Mouse (Mus musculus) embryonic fibroblast, embryonic 13.5 days (primary cell): ENCODE data around the gene Rarb. TPM values are rescaled to one million over a fixed set of nuclear protein-coding genes. Genes with fewer than 3 reads are reported as not detected.

Experiments
- H3K27ac ChIP-seq: 2 replicates; pipeline ENCODE4 v1.5.1; 2012; ENCODE audit warnings: low read length, control low read depth, inconsistent platforms; ENCODE audit not compliant: insufficient read depth
- H3K4me1 ChIP-seq: 2 replicates; pipeline ENCODE4 v1.6.1; 2011; ENCODE audit warnings: low read length; ENCODE audit not compliant: control insufficient read depth, insufficient read depth
- H3K4me3 ChIP-seq: 2 replicates; pipeline ENCODE4 v1.5.1; 2011; ENCODE audit warnings: mild to moderate bottlenecking, control low read depth, low read length; ENCODE audit not compliant: insufficient read depth
- CTCF ChIP-seq: IDR thresholded peaks from 2 replicates; pipeline ENCODE4 v1.5.1; 2011; ENCODE audit warnings: mild to moderate bottlenecking, control low read depth, low read length, moderate library complexity, borderline replicate concordance; ENCODE audit not compliant: insufficient read depth
- POLR2A ChIP-seq: IDR thresholded peaks from 2 replicates; pipeline ENCODE4 v1.6.1; 2011; ENCODE audit warnings: low read depth, mild to moderate bottlenecking, control low read depth, low read length, moderate library complexity
- polyA plus RNA-seq: library from polyadenylated mRNA; stranded (reverse); fragments of >200 nt; gene quantifications from 2 replicates; pipeline ENCODE4 v1.2.4, GENCODE M21; 2011; ENCODE audit warnings: low read depth; ENCODE audit not compliant: missing spikeins, insufficient read length

The Rarb gene
- polyA plus RNA-seq, 1 experiment, result 7.5 TPM

GRCm38 (mm10) chr14:16439385-16440126 is 379.4 kb downstream of the Rarb start:
- Histone ChIP-seq H3K4me1 (no peaks in the 10 kb centered on the region), H3K4me3 (no peak overlapping the region), H3K27ac (no peak overlapping the region)
- TF ChIP-seq CTCF, result no peak
- no peak for TF ChIP-seq POLR2A

DNA sequence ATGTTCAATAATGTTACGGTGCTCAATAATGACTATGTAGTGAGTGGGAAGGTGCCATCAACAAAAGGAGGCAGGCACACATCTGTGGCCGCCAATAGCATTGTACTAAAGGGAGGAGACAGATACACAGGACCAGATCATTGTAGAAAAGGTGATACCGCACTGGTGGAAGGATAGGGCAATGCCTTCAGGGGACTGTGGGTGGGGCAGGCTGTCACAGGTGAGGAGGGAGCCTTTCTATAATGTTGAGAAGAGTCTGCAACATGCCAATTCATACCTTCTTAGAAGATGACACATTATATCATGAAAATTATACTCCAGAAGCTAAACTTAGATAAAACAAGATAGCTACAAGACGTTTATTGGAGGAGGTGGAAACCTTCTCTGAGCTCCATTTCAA is 381.6 kb downstream of the Rarb start:
- 0 out of 2 replicates have a peak, but pooled peaks cover 2% of the 10 kb centered on the region for H3K4me1 ChIP-seq
- no peak overlapping the region for H3K4me3 ChIP-seq
- no peak overlapping the region for H3K27ac ChIP-seq
- no peak for TF ChIP-seq CTCF
- no peak for TF ChIP-seq POLR2A

GRCm38 (mm10) chr14:16434396-16435171 is 384.4 kb downstream of the Rarb start:
- Histone ChIP-seq H3K4me3 (no peak overlapping the region), H3K4me1 (0 out of 2 replicates have a peak, but pooled peaks cover 2% of the 10 kb centered on the region), H3K27ac (peak overlapping the region; percentile 24; the same call in 1 of the 2 replicates)
- TF ChIP-seq POLR2A (no peak), CTCF (no peak)

DNA sequence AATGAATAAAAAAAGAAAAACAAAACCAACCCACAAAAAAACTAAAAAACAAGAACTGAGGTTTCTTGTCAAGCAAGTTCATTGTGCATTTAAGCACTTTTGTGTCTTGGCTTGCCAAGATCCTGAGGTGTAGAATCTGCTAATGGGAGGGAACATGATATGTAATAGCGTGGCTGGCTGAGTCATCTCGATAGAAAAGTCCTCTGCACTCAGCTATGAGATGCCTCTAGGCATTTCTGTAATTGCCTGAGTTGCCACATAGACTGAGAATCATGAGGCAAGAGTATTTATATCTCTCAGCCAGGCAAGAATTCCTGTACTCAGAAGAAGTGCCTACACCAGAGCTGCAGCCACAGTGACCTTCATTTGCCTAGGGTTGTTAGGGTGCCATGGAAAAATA is 385.8 kb downstream of the Rarb start:
- no peak for TF ChIP-seq CTCF
- TF ChIP-seq POLR2A, result no peak
- H3K27ac ChIP-seq, result peak overlapping the region; percentile 75; the same call in 1 of the 2 replicates

GRCm38 (mm10) chr14:16432550-16432949 is 386.4 kb downstream of the Rarb start:
- H3K4me1 ChIP-seq, result 0 out of 2 replicates have a peak, but pooled peaks cover 2% of the 10 kb centered on the region
- no peak overlapping the region for H3K4me3 ChIP-seq
- H3K27ac ChIP-seq, result 0 out of 2 replicates have a peak overlapping the region, but pooled peaks have one; percentile 2
- TF ChIP-seq CTCF (no peak), POLR2A (no peak)

More for the DNA sequence above, 385.8 kb downstream of the Rarb start:
- Histone ChIP-seq H3K4me3 (no peak overlapping the region), H3K4me1 (0 out of 2 replicates have a peak, but pooled peaks cover 2% of the 10 kb centered on the region)

DNA sequence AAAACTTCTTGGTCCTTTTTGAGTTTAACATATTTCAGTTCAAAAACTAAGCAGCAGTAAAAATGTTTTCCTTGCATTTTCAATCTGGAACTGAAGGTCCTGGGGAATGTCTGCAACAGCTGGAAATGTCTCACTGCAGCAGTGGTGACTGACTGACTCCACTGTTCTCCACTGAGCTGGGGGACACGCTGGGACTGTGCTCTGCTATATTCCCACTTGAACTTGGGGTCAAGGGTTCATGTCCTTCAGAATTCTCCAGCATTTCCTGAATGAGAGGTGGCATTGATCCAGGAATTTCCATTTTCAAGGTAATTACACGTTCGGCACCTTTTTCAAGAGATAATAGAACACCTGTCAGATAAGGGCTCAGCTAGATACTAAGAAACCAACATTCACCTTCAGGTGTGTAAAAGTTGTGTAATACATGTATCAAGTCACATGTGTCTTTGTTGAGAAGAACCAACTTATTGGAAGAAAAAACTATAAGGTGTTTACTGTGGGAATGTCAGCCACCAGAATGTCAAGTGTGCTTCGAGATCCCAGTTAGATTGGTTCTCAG is 386.9 kb downstream of the Rarb start:
- TF ChIP-seq POLR2A (no peak), CTCF (no peak)
- Histone ChIP-seq H3K4me1 (0 out of 2 replicates have a peak, but pooled peaks cover 2% of the 10 kb centered on the region), H3K27ac (no peak overlapping the region), H3K4me3 (no peak overlapping the region)

DNA sequence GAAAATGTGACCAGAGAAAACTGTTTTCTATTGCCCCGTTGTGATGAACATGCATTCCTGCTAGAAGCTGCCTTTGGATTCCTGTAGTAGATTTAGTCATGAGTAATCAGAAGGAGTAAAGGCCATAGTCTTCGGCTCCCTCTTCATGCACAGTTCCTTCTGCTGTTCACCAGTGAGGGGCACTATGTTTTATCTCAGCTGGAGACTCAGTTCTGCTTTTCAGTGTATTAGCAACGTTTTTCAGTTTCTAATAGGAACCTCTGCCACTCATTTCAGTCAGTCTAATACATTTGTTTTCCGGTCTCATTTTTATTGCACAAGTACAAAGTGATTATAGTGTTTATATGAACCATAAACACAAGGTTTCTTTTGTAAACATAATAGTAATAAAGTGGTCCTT is 391.4 kb downstream of the Rarb start:
- Histone ChIP-seq H3K4me3 (no peak overlapping the region), H3K27ac (no peak overlapping the region), H3K4me1 (no peaks in the 10 kb centered on the region)
- TF ChIP-seq CTCF (no peak), POLR2A (no peak)

DNA sequence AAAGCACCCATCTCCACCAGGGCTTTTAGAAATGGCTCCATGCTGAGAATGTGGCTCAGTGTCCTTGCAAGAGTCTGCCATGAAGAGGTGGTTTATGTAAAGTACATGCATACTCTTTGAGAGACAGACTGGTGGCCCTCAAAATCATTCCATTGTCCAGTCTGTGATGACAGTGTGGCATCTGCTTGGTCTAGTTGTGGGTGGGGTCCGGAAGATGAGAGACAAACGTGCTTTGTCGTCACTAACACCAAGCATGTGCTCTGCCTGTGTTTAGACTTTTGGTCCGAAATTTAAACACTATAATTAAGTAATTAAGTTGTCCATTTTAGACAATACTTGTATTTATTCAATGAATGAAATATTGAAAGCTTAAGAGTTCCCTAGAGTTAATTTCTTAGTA is 404.8 kb downstream of the Rarb start:
- H3K4me3 ChIP-seq, result no peak overlapping the region
- H3K27ac ChIP-seq, result no peak overlapping the region
- TF ChIP-seq CTCF, result no peak
- no peak for TF ChIP-seq POLR2A
- H3K4me1 ChIP-seq, result no peaks in the 10 kb centered on the region

- no peak overlapping the region for H3K27ac ChIP-seq
- H3K4me1 ChIP-seq, result no peaks in the 10 kb centered on the region
- H3K4me3 ChIP-seq, result no peak overlapping the region
- no peak for TF ChIP-seq POLR2A
- TF ChIP-seq CTCF, result no peak
Measured at GRCm38 (mm10) chr14:16405187-16405586, 413.8 kb downstream of the Rarb start.
